Mouse (Mus musculus) heart, embryonic 13.5 days (tissue): ENCODE results near the gene Rlbp1. TPM values are rescaled to one million over a fixed set of nuclear protein-coding genes. Genes with fewer than 3 reads are reported as not detected.

Experiments
- ATAC-seq: fragments of 200-750 bp; cut with Nextera tagmentation; 2 replicates; pipeline ENCODE4 v1.8.0; 2017; ENCODE audit warnings: moderate TSS enrichment; ENCODE audit not compliant: insufficient number of reproducible peaks, low FRiP score, low TSS enrichment; ENCODE audit errors: extremely low read depth
- H3K27ac ChIP-seq: fragments of 300-500 bp; sonication (generic); replicated peaks from 2 replicates; pipeline ENCODE4 v1.5.1; 2015; ENCODE audit warnings: moderate library complexity, mild to moderate bottlenecking, inconsistent platforms
- H3K27me3 ChIP-seq: fragments of 300-500 bp; sonication (generic); replicated peaks from 2 replicates; pipeline ENCODE4 v1.6.1; 2015; ENCODE audit warnings: mild to moderate bottlenecking, inconsistent platforms
- H3K36me3 ChIP-seq: fragments of 300-500 bp; sonication (generic); 2 replicates; pipeline ENCODE4 v1.6.1; 2015; ENCODE audit warnings: mild to moderate bottlenecking, inconsistent platforms
- H3K4me1 ChIP-seq: fragments of 300-500 bp; sonication (generic); 2 replicates; pipeline ENCODE4 v1.6.1; 2015; ENCODE audit warnings: inconsistent platforms
- H3K4me2 ChIP-seq: fragments of 300-500 bp; sonication (generic); 2 replicates; pipeline ENCODE4 v1.6.1; 2015; ENCODE audit warnings: inconsistent platforms, mild to moderate bottlenecking, moderate library complexity
- H3K4me3 ChIP-seq: fragments of 300-500 bp; sonication (generic); 2 replicates; pipeline ENCODE4 v1.5.1; 2015; ENCODE audit warnings: moderate library complexity, mild to moderate bottlenecking, inconsistent platforms
- H3K9ac ChIP-seq: fragments of 300-500 bp; sonication (generic); 2 replicates; pipeline ENCODE4 v1.6.1; 2015; ENCODE audit warnings: inconsistent platforms, mild to moderate bottlenecking, moderate library complexity
- H3K9me3 ChIP-seq: fragments of 300-500 bp; sonication (generic); 2 replicates; pipeline ENCODE4 v1.6.1; 2016; ENCODE audit warnings: inconsistent platforms
- WGBS: fragments of 180-500 bp; shearing (Covaris S2); methylation state at CpG from one replicate; pipeline ENCODE4 v1.1.7; 2015; ENCODE audit warnings: mixed read lengths; 5-methylcytosine and 5-hydroxymethylcytosine counted together
- polyA plus RNA-seq: library from polyadenylated mRNA; unstranded; fragments of >200 nt; fragmentation: Nextera tagmentation; extraction: Ambion mirVana; gene quantifications from 2 replicates; pipeline ENCODE4 v1.2.1, GENCODE M21; 2015

Rlbp1 gene
- polyA plus RNA-seq, 1 experiment from 2014 or later = not detected

GRCm38 (mm10) chr7:79349738-79350386, 37.0 kb downstream of the Rlbp1 start:
- no peak for ATAC-seq
- Histone ChIP-seq H3K27ac (no peak overlapping the region), H3K4me3 (no peak overlapping the region), H3K27me3 (peaks cover 29% of the 10 kb centered on the region), H3K4me2 (no peak overlapping the region), H3K36me3 (peaks cover 39% of the 10 kb centered on the region), H3K4me1 (peaks cover 5% of the 10 kb centered on the region; the same call in 1 of the 2 replicates), H3K9me3 (no peaks in the 10 kb centered on the region), H3K9ac (no peak overlapping the region)
- WGBS = 44% methylated on average over 12 of the region's 12 CpGs

GRCm38 (mm10) chr7:79348816-79349215, 38.0 kb downstream of the Rlbp1 start:
- H3K27me3 ChIP-seq = peaks cover 21% of the 10 kb centered on the region
- peaks cover 5% of the 10 kb centered on the region; the same call in 1 of the 2 replicates for H3K4me1 ChIP-seq
- H3K4me3 ChIP-seq = no peak overlapping the region
- H3K9me3 ChIP-seq = no peaks in the 10 kb centered on the region
- 81% methylated on average over 8 of the region's 8 CpGs for WGBS
- no peak for ATAC-seq
- H3K9ac ChIP-seq = no peak overlapping the region
- H3K36me3 ChIP-seq = peaks cover 36% of the 10 kb centered on the region
- no peak overlapping the region for H3K27ac ChIP-seq
- H3K4me2 ChIP-seq = no peak overlapping the region

GRCm38 (mm10) chr7:79347108-79347813, 39.6 kb downstream of the Rlbp1 start:
- 73% methylated on average over 13 of the region's 13 CpGs for WGBS
- no peaks in the 10 kb centered on the region for H3K9me3 ChIP-seq
- no peak for ATAC-seq

GRCm38 (mm10) chr7:79346555-79347075, 40.2 kb downstream of the Rlbp1 start:
- Histone ChIP-seq H3K27ac (no peak overlapping the region), H3K4me3 (no peak overlapping the region), H3K27me3 (peaks cover 11% of the 10 kb centered on the region), H3K4me1 (peaks cover 5% of the 10 kb centered on the region; the same call in 1 of the 2 replicates), H3K4me2 (no peak overlapping the region), H3K9me3 (no peaks in the 10 kb centered on the region), H3K36me3 (peaks cover 43% of the 10 kb centered on the region), H3K9ac (no peak overlapping the region)
- WGBS = 73% methylated on average over 8 of the region's 8 CpGs
- no peak for ATAC-seq

More at GRCm38 (mm10) chr7:79347108-79347813, 39.6 kb downstream of the Rlbp1 start:
- H3K36me3 ChIP-seq = peaks cover 46% of the 10 kb centered on the region
- no peak overlapping the region for H3K4me2 ChIP-seq
- peaks cover 5% of the 10 kb centered on the region; the same call in 1 of the 2 replicates for H3K4me1 ChIP-seq
- no peak overlapping the region for H3K27ac ChIP-seq
- H3K9ac ChIP-seq = no peak overlapping the region
- H3K27me3 ChIP-seq = peaks cover 13% of the 10 kb centered on the region
- no peak overlapping the region for H3K4me3 ChIP-seq

GRCm38 (mm10) chr7:79345902-79346301, 40.9 kb downstream of the Rlbp1 start:
- no peak for ATAC-seq
- Histone ChIP-seq H3K4me2 (no peak overlapping the region), H3K4me1 (peaks cover 5% of the 10 kb centered on the region; the same call in 1 of the 2 replicates), H3K27ac (no peak overlapping the region), H3K9me3 (no peaks in the 10 kb centered on the region), H3K9ac (no peak overlapping the region), H3K27me3 (peaks cover 5% of the 10 kb centered on the region; the same call in 1 of the 2 replicates), H3K36me3 (peaks cover 39% of the 10 kb centered on the region), H3K4me3 (no peak overlapping the region)
- 49% methylated on average over 4 of the region's 4 CpGs for WGBS

- Histone ChIP-seq H3K4me1 (peaks cover 12% of the 10 kb centered on the region), H3K4me3 (no peak overlapping the region), H3K27ac (no peak overlapping the region), H3K9ac (no peak overlapping the region), H3K4me2 (no peak overlapping the region), H3K9me3 (no peaks in the 10 kb centered on the region), H3K36me3 (peaks cover 12% of the 10 kb centered on the region), H3K27me3 (no peaks in the 10 kb centered on the region)
- no peak for ATAC-seq
- 73% methylated on average over 8 of the region's 8 CpGs for WGBS
Observed at GRCm38 (mm10) chr7:79336362-79336910, 50.4 kb downstream of the Rlbp1 start.

GRCm38 (mm10) chr7:79333419-79333818, 53.4 kb downstream of the Rlbp1 start:
- Histone ChIP-seq H3K4me3 (no peak overlapping the region), H3K4me1 (peaks cover 18% of the 10 kb centered on the region), H3K9me3 (no peaks in the 10 kb centered on the region), H3K36me3 (peaks cover 36% of the 10 kb centered on the region), H3K9ac (no peak overlapping the region), H3K4me2 (no peak overlapping the region), H3K27me3 (no peaks in the 10 kb centered on the region), H3K27ac (no peak overlapping the region)
- WGBS = 56% methylated on average over 3 of the region's 3 CpGs
- no peak for ATAC-seq

GRCm38 (mm10) chr7:79331197-79331596, 55.7 kb downstream of the Rlbp1 start:
- WGBS = 83% methylated on average over 10 of the region's 10 CpGs
- H3K4me2 ChIP-seq = no peak overlapping the region

GRCm38 (mm10) chr7:79328769-79329168, 58.1 kb downstream of the Rlbp1 start:
- Histone ChIP-seq H3K9ac (no peak overlapping the region), H3K4me2 (no peak overlapping the region), H3K36me3 (peaks cover 61% of the 10 kb centered on the region), H3K9me3 (no peaks in the 10 kb centered on the region), H3K4me3 (no peak overlapping the region), H3K27me3 (no peaks in the 10 kb centered on the region), H3K4me1 (peaks cover 10% of the 10 kb centered on the region), H3K27ac (no peak overlapping the region)
- ATAC-seq = no peak
- 89% methylated on average over 5 of the region's 5 CpGs for WGBS

More at GRCm38 (mm10) chr7:79331197-79331596, 55.7 kb downstream of the Rlbp1 start:
- peaks cover 44% of the 10 kb centered on the region for H3K36me3 ChIP-seq
- no peaks in the 10 kb centered on the region for H3K9me3 ChIP-seq
- no peaks in the 10 kb centered on the region for H3K27me3 ChIP-seq
- H3K4me1 ChIP-seq = peaks cover 15% of the 10 kb centered on the region
- no peak overlapping the region for H3K9ac ChIP-seq
- no peak for ATAC-seq
- H3K27ac ChIP-seq = no peak overlapping the region
- H3K4me3 ChIP-seq = no peak overlapping the region
